Mouse (Mus musculus) CH12.LX (cell line): ENCODE results near the gene Urod.

Source experiments
- CTCF ChIP-seq, 2 experiments: IDR thresholded peaks in 1 of 2; conservative IDR thresholded peaks in 1 of 2; 2 replicates each; pipeline ENCODE4 v1.5.1; 2011 to 2012; ENCODE audit warnings: low read depth in 2 of 2, low read length in 2 of 2, improper control_type of control experiment in 1 of 2, inconsistent platforms in 1 of 2, mild to moderate bottlenecking in 1 of 2, moderate library complexity in 1 of 2
- EP300 ChIP-seq: IDR thresholded peaks from 2 replicates; pipeline ENCODE4 v1.6.1; 2011; ENCODE audit warnings: low read length, improper control_type of control experiment
- KAT2A ChIP-seq: IDR thresholded peaks from 2 replicates; pipeline ENCODE4 v1.6.1; 2012; ENCODE audit warnings: low read length, improper control_type of control experiment, inconsistent platforms; ENCODE audit not compliant: insufficient replicate concordance
- MAFK ChIP-seq: IDR thresholded peaks from 2 replicates; pipeline ENCODE4 v1.6.1; 2011; ENCODE audit warnings: low read length, improper control_type of control experiment; ENCODE audit not compliant: insufficient replicate concordance
- POLR2A ChIP-seq: IDR thresholded peaks from 2 replicates; pipeline ENCODE4 v1.6.1; 2011; ENCODE audit warnings: low read depth, mild to moderate bottlenecking, improper control_type of control experiment, low read length
- TBP ChIP-seq: conservative IDR thresholded peaks from 2 replicates; pipeline ENCODE4 v1.6.1; 2011; ENCODE audit warnings: low read depth, low read length, improper control_type of control experiment
- USF1 ChIP-seq: IDR thresholded peaks from 2 replicates; pipeline ENCODE4 v1.6.1; 2014; ENCODE audit warnings: low read depth, mild to moderate bottlenecking, inconsistent platforms, low read length, improper control_type of control experiment

DNA sequence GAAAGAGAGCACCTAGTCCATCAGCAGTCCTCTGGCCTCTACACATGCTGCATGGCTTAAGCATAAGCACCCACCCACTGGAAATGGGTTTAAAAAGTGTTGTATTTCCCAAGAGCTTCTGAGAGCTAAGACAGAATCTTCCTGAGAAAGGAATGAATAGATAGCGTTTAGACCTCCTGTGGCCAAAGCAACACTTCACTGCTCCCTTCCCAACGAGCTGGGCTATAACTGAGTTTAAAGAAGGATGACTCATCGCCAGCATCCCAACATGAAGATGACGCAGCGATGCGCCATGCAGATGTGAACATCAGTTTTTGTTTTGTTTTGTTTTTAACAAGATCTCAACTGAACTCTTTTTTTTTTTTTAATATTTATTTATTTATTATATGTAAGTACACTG is 19.4 kb upstream of the Urod start:
- TF ChIP-seq EP300 (no peak), CTCF (conservative IDR thresholded peaks at IDR 0.05 in 1 of 2, IDR thresholded peaks at IDR 0.05 in 1 of 2; ENCODE audit: low read depth in 2 of 2, low read length in 2 of 2) (no peak), MAFK (no peak), USF1 (no peak), TBP (no peak), POLR2A (no peak), KAT2A (no peak)
